ENCODE assay signal across 8 mouse cellular contexts in genomic region chr17:31535871-31536629, GRCm38 (mm10). TPM values are rescaled to one million over a fixed set of nuclear protein-coding genes. Genes with fewer than 3 reads are reported as not detected.
DNase-seq lines count a peak whose midpoint lies in the region; ATAC-seq and TF ChIP-seq lines count a peak whose summit lies in the region.

No protein-coding gene starts in this region.

- 33% methylated on average over 8 of the region's 8 CpGs for WGBS in intestine, embryonic 15.5 days
- 7% methylated on average over 8 of the region's 8 CpGs for WGBS in midbrain, postnatal 0 days
- 64% methylated on average over 8 of the region's 8 CpGs for WGBS in thymus, adult 2 months

- H3K9me3 ChIP-seq in intestine, embryonic 15.5 days, result no peaks in the 10 kb centered on the region
- H3K9me3 ChIP-seq in midbrain, postnatal 0 days (ENCODE audit: low read length), result no peaks in the 10 kb centered on the region

- no peak overlapping the region for H3K4me3 ChIP-seq in intestine, embryonic 15.5 days (replicated peaks)
- H3K4me3 ChIP-seq in midbrain, postnatal 0 days (ENCODE audit: low read depth, low read length), result no peak overlapping the region
- H3K4me3 ChIP-seq in thymus, adult 2 months (ENCODE audit: control insufficient read depth, insufficient read depth, low read length), result no peak overlapping the region

- H3K27ac ChIP-seq in intestine, embryonic 15.5 days, result peak overlapping the region; percentile 73; the same call in 1 of the 2 replicates
- H3K27ac ChIP-seq in midbrain, postnatal 0 days (ENCODE audit: low read depth, low read length), result peak overlapping the region; percentile 58
- no peak overlapping the region for H3K27ac ChIP-seq in thymus, adult 2 months (ENCODE audit: control insufficient read depth, insufficient read depth, low read length)

- DNase-seq in NIH3T3 (ENCODE audit: low read depth), result peak; percentile 74
- peak; percentile 52 for DNase-seq in embryo, embryonic 11 days
- DNase-seq in gastrocnemius, postnatal 36 days, result peak; percentile 46 to 51
- DNase-seq in left cerebral cortex, postnatal 14 days (ENCODE audit: low spot score in 2 of 2), result peak; percentile 73 to 81
- DNase-seq in midbrain, postnatal 0 days (ENCODE audit: low spot score), result peak; percentile 95
- no peak for DNase-seq in thymus, adult 2 months
- DNase-seq in natural killer cell, adult 2 months (ENCODE audit: low spot score in 2 of 2), result no peak

- H3K9ac ChIP-seq in intestine, embryonic 15.5 days, result no peak overlapping the region
- no peak overlapping the region for H3K9ac ChIP-seq in midbrain, postnatal 0 days (replicated peaks; ENCODE audit: low read length, poor library complexity, severe bottlenecking)

- intact Hi-C loops in gastrocnemius, postnatal 36 days (cut with DNase I), result no loop called here
- intact Hi-C loops in left cerebral cortex, postnatal 14 days (cut with DNase I), result no loop called here

- H3K36me3 ChIP-seq in intestine, embryonic 15.5 days, result peaks cover 9% of the 10 kb centered on the region; the same call in 1 of the 2 replicates
- peaks cover 5% of the 10 kb centered on the region for H3K36me3 ChIP-seq in midbrain, postnatal 0 days (ENCODE audit: insufficient read depth, low read length)
- H3K36me3 ChIP-seq in thymus, adult 2 months (ENCODE audit: control insufficient read depth, insufficient read depth, low read length), result peaks cover 11% of the 10 kb centered on the region

- peak overlapping the region; percentile 35 for H3K4me2 ChIP-seq in intestine, embryonic 15.5 days (replicated peaks)
- no peak overlapping the region for H3K4me2 ChIP-seq in midbrain, postnatal 0 days (ENCODE audit: low read depth, low read length, poor library complexity, severe bottlenecking)

- H3K4me1 ChIP-seq in intestine, embryonic 15.5 days (replicated peaks), result peaks cover 7% of the 10 kb centered on the region
- H3K4me1 ChIP-seq in midbrain, postnatal 0 days (ENCODE audit: insufficient read depth, low read length), result peaks cover 9% of the 10 kb centered on the region
- no peaks in the 10 kb centered on the region for H3K4me1 ChIP-seq in thymus, adult 2 months (replicated peaks; ENCODE audit: control insufficient read depth, insufficient read depth, low read length)

- ATAC-seq in intestine, embryonic 15.5 days, result peak; percentile 64; the same call in 1 of the 2 replicates
- ATAC-seq in midbrain, postnatal 0 days (ENCODE audit: low FRiP score), result peak; percentile 86

- no peaks in the 10 kb centered on the region for H3K27me3 ChIP-seq in intestine, embryonic 15.5 days (replicated peaks)
- no peaks in the 10 kb centered on the region for H3K27me3 ChIP-seq in midbrain, postnatal 0 days (ENCODE audit: insufficient read depth, low read length)
- no peaks in the 10 kb centered on the region for H3K27me3 ChIP-seq in thymus, adult 2 months (ENCODE audit: control insufficient read depth, insufficient read depth, low read length)

- TF ChIP-seq CTCF in midbrain, postnatal 0 days (IDR thresholded peaks at IDR 0.05), result no peak
- no peak for TF ChIP-seq CTCF in thymus, adult 2 months (IDR thresholded peaks at IDR 0.05; ENCODE audit: borderline replicate concordance, control insufficient read depth, extremely low read depth, insufficient read depth, low read length, poor library complexity)

- no peak for TF ChIP-seq POLR2A in thymus, adult 2 months (IDR thresholded peaks at IDR 0.05; ENCODE audit: control insufficient read depth, extremely low read depth, insufficient read depth, low read length, poor library complexity)

RNA-seq across cellular contexts. Expression of gene Ndufv3, which starts 16.1 kb away (rescaled TPM):
- total RNA-seq in gastrocnemius, postnatal 36 days (2021), result 100 to 1,000 TPM; 439 to 467 TPM
- 404 and 457 TPM in 2 replicates for polyA plus RNA-seq in intestine, embryonic 15.5 days (2015; fragmentation: Nextera tagmentation; extraction: Ambion mirVana)
- total RNA-seq in left cerebral cortex, postnatal 14 days (2021), result 100 to 1,000 TPM; 311 to 320 TPM
- 221 and 257 TPM in 2 replicates for total RNA-seq in midbrain, postnatal 0 days (2014; rRNA removed)
- polyA plus RNA-seq in midbrain, postnatal 0 days (2015; fragmentation: Nextera tagmentation; extraction: Ambion mirVana), result 513 and 552 TPM in 2 replicates
- 122 and 128 TPM in 2 replicates for polyA plus RNA-seq in thymus, adult 2 months (2012; rRNA removed)

RNA-seq across cellular contexts. Expression of gene Wdr4, which starts 16.3 kb away (rescaled TPM):
- total RNA-seq in gastrocnemius, postnatal 36 days (2021), result 1 to 10 TPM; 5.0 to 5.3 TPM
- 45.3 and 47.0 TPM in 2 replicates for polyA plus RNA-seq in intestine, embryonic 15.5 days (2015; fragmentation: Nextera tagmentation; extraction: Ambion mirVana)
- 10 to 100 TPM; 26.5 to 28.0 TPM for total RNA-seq in left cerebral cortex, postnatal 14 days (2021)
- 66.0 and 66.8 TPM in 2 replicates for total RNA-seq in midbrain, postnatal 0 days (2014; rRNA removed)
- polyA plus RNA-seq in midbrain, postnatal 0 days (2015; fragmentation: Nextera tagmentation; extraction: Ambion mirVana), result 27.0 and 29.3 TPM in 2 replicates
- 36.5 and 39.1 TPM in 2 replicates for polyA plus RNA-seq in thymus, adult 2 months (2012; rRNA removed)

RNA-seq across cellular contexts. Expression of gene Pknox1, which starts 28.5 kb away (rescaled TPM):
- 1 to 10 TPM; 6.0 to 7.2 TPM for total RNA-seq in gastrocnemius, postnatal 36 days (2021)
- polyA plus RNA-seq in intestine, embryonic 15.5 days (2015; fragmentation: Nextera tagmentation; extraction: Ambion mirVana), result 28.5 and 29.8 TPM in 2 replicates
- 10 to 100 TPM; 12.4 to 14.4 TPM for total RNA-seq in left cerebral cortex, postnatal 14 days (2021)
- 18.3 and 22.7 TPM in 2 replicates for total RNA-seq in midbrain, postnatal 0 days (2014; rRNA removed)
- polyA plus RNA-seq in midbrain, postnatal 0 days (2015; fragmentation: Nextera tagmentation; extraction: Ambion mirVana), result 14.3 and 14.9 TPM in 2 replicates
- 73.6 and 80.5 TPM in 2 replicates for polyA plus RNA-seq in thymus, adult 2 months (2012; rRNA removed)

Comparison
In these comparisons a context has a peak if more than half of its experiments do, and no peak if none do; other contexts are left out.
1. DNase-seq: peak in NIH3T3 (single experiment), embryo, embryonic 11 days (single experiment), gastrocnemius, postnatal 36 days (2 of 2), left cerebral cortex, postnatal 14 days (2 of 2) and midbrain, postnatal 0 days (single experiment); none in thymus, adult 2 months (single experiment) and natural killer cell, adult 2 months (0 of 2).
2. RNA of gene Wdr4, which starts 16.3 kb away (total RNA-seq): 66.0 to 66.8 TPM in midbrain, postnatal 0 days and 26.5 to 28.0 TPM in left cerebral cortex, postnatal 14 days; 5.0 to 5.3 TPM in gastrocnemius, postnatal 36 days; every median in the first group is over 4 times any median in the second.